Mouse (Mus musculus): Measurements from ENCODE around the gene Gm7271. TPM values are rescaled to one million over a fixed set of nuclear protein-coding genes. Genes with fewer than 3 reads are reported as not detected.

Gene Gm7271
- polyA plus RNA-seq, 1 experiment from 2014 or later: 1.5 TPM

GRCm38 (mm10) chr5:76525066-76525465 lies 41.2 kb downstream of the Gm7271 start:
- no peaks in the 10 kb centered on the region for H3K36me3 ChIP-seq (ENCODE audit: control insufficient read depth, insufficient read depth, low read length)
- no peak overlapping the region for H3K27ac ChIP-seq (ENCODE audit: low read depth, low read length)
- ATAC-seq (ENCODE audit: low read depth): no peak
- H3K9ac ChIP-seq (replicated peaks; ENCODE audit: low read depth, low read length): no peak overlapping the region
- peaks cover 4% of the 10 kb centered on the region; the same call in 1 of the 2 replicates for H3K4me1 ChIP-seq (ENCODE audit: control insufficient read depth, insufficient read depth, low read length)
- H3K27me3 ChIP-seq (ENCODE audit: control insufficient read depth, insufficient read depth, low read length): no peaks in the 10 kb centered on the region
- no peaks in the 10 kb centered on the region for H3K9me3 ChIP-seq (ENCODE audit: control insufficient read depth, low read length)
- 68% methylated on average over 4 of the region's 4 CpGs for whole genome bisulfite sequencing
- no peak overlapping the region for H3K4me3 ChIP-seq (ENCODE audit: low read depth, low read length)
- no peak overlapping the region for H3K4me2 ChIP-seq (ENCODE audit: low read depth, low read length)

GRCm38 (mm10) chr5:76525829-76526228 lies 42.0 kb downstream of the Gm7271 start:
- no peak overlapping the region for H3K4me2 ChIP-seq (ENCODE audit: low read depth, low read length)
- H3K27ac ChIP-seq (ENCODE audit: low read depth, low read length): no peak overlapping the region
- H3K4me1 ChIP-seq (ENCODE audit: control insufficient read depth, insufficient read depth, low read length): peaks cover 9% of the 10 kb centered on the region; the same call in 1 of the 2 replicates
- H3K27me3 ChIP-seq (ENCODE audit: control insufficient read depth, insufficient read depth, low read length): no peaks in the 10 kb centered on the region
- H3K4me3 ChIP-seq (ENCODE audit: low read depth, low read length): no peak overlapping the region
- no peak for ATAC-seq (ENCODE audit: low read depth)
- WGBS: 53% methylated on average over 2 of the region's 2 CpGs
- H3K9me3 ChIP-seq (ENCODE audit: control insufficient read depth, low read length): no peaks in the 10 kb centered on the region
- no peak overlapping the region for H3K9ac ChIP-seq (replicated peaks; ENCODE audit: low read depth, low read length)
- H3K36me3 ChIP-seq (ENCODE audit: control insufficient read depth, insufficient read depth, low read length): no peaks in the 10 kb centered on the region

GRCm38 (mm10) chr5:76529040-76529703 lies 45.3 kb downstream of the Gm7271 start, which contains the start of gene Exoc1:
TSS of gene Exoc1 (plus strand) at chr5:76529311.
- peak; percentile 100 for ATAC-seq (ENCODE audit: low read depth)
- Histone ChIP-seq H3K4me3 (ENCODE audit: low read depth, low read length) (peak within 1 kb of the TSS; percentile 59), H3K4me1 (ENCODE audit: control insufficient read depth, insufficient read depth, low read length) (peaks cover 9% of the 10 kb centered on the region; the same call in 1 of the 2 replicates), H3K27ac (ENCODE audit: low read depth, low read length) (peak within 1 kb of the TSS; percentile 45; the same call in 1 of the 2 replicates), H3K36me3 (ENCODE audit: control insufficient read depth, insufficient read depth, low read length) (peaks cover 2% of the 10 kb centered on the region; the same call in 1 of the 2 replicates), H3K9ac (replicated peaks; ENCODE audit: low read depth, low read length) (peak within 1 kb of the TSS; percentile 67), H3K9me3 (ENCODE audit: control insufficient read depth, low read length) (no peaks in the 10 kb centered on the region), H3K4me2 (ENCODE audit: low read depth, low read length) (peak within 1 kb of the TSS; percentile 89), H3K27me3 (ENCODE audit: control insufficient read depth, insufficient read depth, low read length) (no peaks in the 10 kb centered on the region)
- WGBS: under 1% methylated on average over 39 of the region's 39 CpGs

DNA sequence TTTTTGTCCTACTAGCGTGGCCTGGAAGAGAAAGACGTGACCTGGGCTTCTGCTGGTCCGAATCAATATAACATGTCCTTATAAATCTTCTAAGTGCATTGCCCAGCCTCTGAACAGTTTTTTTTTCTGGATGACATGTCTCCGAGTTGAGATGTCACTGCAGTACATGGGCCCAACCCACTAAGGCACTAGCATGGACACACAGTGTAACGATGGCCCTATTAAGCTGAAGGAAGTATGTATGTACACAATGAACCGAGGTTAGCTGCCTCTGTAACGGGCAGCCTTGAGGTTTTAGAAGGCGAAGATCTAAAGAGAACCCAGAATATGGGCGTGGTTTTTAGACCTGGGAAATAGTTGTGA lies 45.8 kb downstream of the Gm7271 start:
- Histone ChIP-seq H3K4me2 (ENCODE audit: low read depth, low read length) (peak overlapping the region; percentile 89), H3K36me3 (ENCODE audit: control insufficient read depth, insufficient read depth, low read length) (peaks cover 2% of the 10 kb centered on the region; the same call in 1 of the 2 replicates), H3K9me3 (ENCODE audit: control insufficient read depth, low read length) (no peaks in the 10 kb centered on the region), H3K4me1 (ENCODE audit: control insufficient read depth, insufficient read depth, low read length) (peaks cover 9% of the 10 kb centered on the region; the same call in 1 of the 2 replicates), H3K4me3 (ENCODE audit: low read depth, low read length) (peak overlapping the region; percentile 59), H3K9ac (replicated peaks; ENCODE audit: low read depth, low read length) (peak overlapping the region; percentile 67), H3K27ac (ENCODE audit: low read depth, low read length) (peak overlapping the region; percentile 45; the same call in 1 of the 2 replicates), H3K27me3 (ENCODE audit: control insufficient read depth, insufficient read depth, low read length) (no peaks in the 10 kb centered on the region)
- 7% methylated on average over 9 of the region's 9 CpGs for WGBS
- peak; percentile 26 for ATAC-seq (ENCODE audit: low read depth)

DNA sequence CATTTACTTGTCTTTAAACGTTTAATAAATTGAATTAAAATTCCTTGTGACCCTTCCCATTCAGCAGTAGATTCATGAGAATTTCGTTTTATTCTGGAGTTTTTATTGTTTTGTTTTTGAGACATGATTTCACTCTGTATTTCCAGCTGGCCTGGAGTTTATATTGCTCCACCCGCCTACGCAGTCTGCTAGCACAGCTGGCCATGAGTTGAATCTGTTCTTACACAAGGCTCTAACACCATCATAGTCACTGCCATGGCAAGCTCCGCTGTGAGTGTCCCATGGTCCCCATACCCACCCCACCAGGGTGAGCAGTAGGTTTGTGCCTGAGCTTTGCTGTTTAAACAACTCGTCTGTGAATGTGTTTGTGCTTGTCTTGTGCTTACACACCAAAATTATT lies 49.3 kb downstream of the Gm7271 start:
- H3K27me3 ChIP-seq (ENCODE audit: control insufficient read depth, insufficient read depth, low read length): no peaks in the 10 kb centered on the region
- no peak overlapping the region for H3K27ac ChIP-seq (ENCODE audit: low read depth, low read length)
- H3K36me3 ChIP-seq (ENCODE audit: control insufficient read depth, insufficient read depth, low read length): peaks cover 27% of the 10 kb centered on the region
- H3K4me3 ChIP-seq (ENCODE audit: low read depth, low read length): no peak overlapping the region
- 89% methylated on average over 6 of the region's 6 CpGs for WGBS
- ATAC-seq (ENCODE audit: low read depth): no peak
- H3K4me1 ChIP-seq (ENCODE audit: control insufficient read depth, insufficient read depth, low read length): peaks cover 9% of the 10 kb centered on the region; the same call in 1 of the 2 replicates
- no peaks in the 10 kb centered on the region for H3K9me3 ChIP-seq (ENCODE audit: control insufficient read depth, low read length)
- H3K4me2 ChIP-seq (ENCODE audit: low read depth, low read length): no peak overlapping the region
- H3K9ac ChIP-seq (replicated peaks; ENCODE audit: low read depth, low read length): no peak overlapping the region

- H3K36me3 ChIP-seq (ENCODE audit: control insufficient read depth, insufficient read depth, low read length): peaks cover 33% of the 10 kb centered on the region
- no peak overlapping the region for H3K4me3 ChIP-seq (ENCODE audit: low read depth, low read length)
- H3K27ac ChIP-seq (ENCODE audit: low read depth, low read length): no peak overlapping the region
- H3K4me1 ChIP-seq (ENCODE audit: control insufficient read depth, insufficient read depth, low read length): no peaks in the 10 kb centered on the region
- no peak for ATAC-seq (ENCODE audit: low read depth)
- no peaks in the 10 kb centered on the region for H3K27me3 ChIP-seq (ENCODE audit: control insufficient read depth, insufficient read depth, low read length)
- H3K9me3 ChIP-seq (ENCODE audit: control insufficient read depth, low read length): no peaks in the 10 kb centered on the region
- H3K9ac ChIP-seq (replicated peaks; ENCODE audit: low read depth, low read length): no peak overlapping the region
- no peak overlapping the region for H3K4me2 ChIP-seq (ENCODE audit: low read depth, low read length)
- WGBS: 83% methylated on average over 1 of the region's 1 CpGs
Observed at GRCm38 (mm10) chr5:76536231-76536630, 52.4 kb downstream of the Gm7271 start.

GRCm38 (mm10) chr5:76537578-76537977 lies 53.7 kb downstream of the Gm7271 start:
- Histone ChIP-seq H3K9me3 (ENCODE audit: control insufficient read depth, low read length) (no peaks in the 10 kb centered on the region), H3K27ac (ENCODE audit: low read depth, low read length) (no peak overlapping the region), H3K27me3 (ENCODE audit: control insufficient read depth, insufficient read depth, low read length) (no peaks in the 10 kb centered on the region), H3K4me1 (ENCODE audit: control insufficient read depth, insufficient read depth, low read length) (no peaks in the 10 kb centered on the region), H3K4me3 (ENCODE audit: low read depth, low read length) (no peak overlapping the region), H3K36me3 (ENCODE audit: control insufficient read depth, insufficient read depth, low read length) (peaks cover 38% of the 10 kb centered on the region), H3K9ac (replicated peaks; ENCODE audit: low read depth, low read length) (no peak overlapping the region), H3K4me2 (ENCODE audit: low read depth, low read length) (no peak overlapping the region)
- no peak for ATAC-seq (ENCODE audit: low read depth)
- WGBS: 97% methylated on average over 10 of the region's 10 CpGs

DNA sequence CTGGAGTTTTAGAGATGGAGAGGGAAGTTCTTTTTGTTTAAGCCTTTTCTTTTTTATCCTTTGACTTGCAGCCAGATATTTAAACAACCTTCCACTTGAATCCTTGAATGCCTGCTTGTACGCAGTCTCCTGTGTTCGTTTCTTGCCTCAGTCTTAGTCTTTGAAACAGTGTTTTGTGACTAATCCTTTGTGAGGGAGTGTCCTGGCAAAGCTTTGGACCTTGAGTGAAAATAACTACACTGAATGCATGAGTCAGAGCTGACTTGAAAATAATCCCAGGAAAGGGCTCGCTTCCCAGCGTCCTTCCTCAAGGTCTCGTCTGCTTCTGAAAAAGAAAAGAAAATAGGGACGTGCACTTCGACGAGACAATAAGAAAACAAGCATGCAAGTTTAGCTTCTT lies 56.3 kb downstream of the Gm7271 start:
- Histone ChIP-seq H3K9ac (replicated peaks; ENCODE audit: low read depth, low read length) (no peak overlapping the region), H3K4me1 (ENCODE audit: control insufficient read depth, insufficient read depth, low read length) (no peaks in the 10 kb centered on the region), H3K9me3 (ENCODE audit: control insufficient read depth, low read length) (no peaks in the 10 kb centered on the region), H3K4me3 (ENCODE audit: low read depth, low read length) (no peak overlapping the region), H3K4me2 (ENCODE audit: low read depth, low read length) (no peak overlapping the region), H3K36me3 (ENCODE audit: control insufficient read depth, insufficient read depth, low read length) (peaks cover 61% of the 10 kb centered on the region), H3K27me3 (ENCODE audit: control insufficient read depth, insufficient read depth, low read length) (no peaks in the 10 kb centered on the region), H3K27ac (ENCODE audit: low read depth, low read length) (no peak overlapping the region)
- WGBS: 61% methylated on average over 8 of the region's 8 CpGs
- ATAC-seq (ENCODE audit: low read depth): no peak

DNA sequence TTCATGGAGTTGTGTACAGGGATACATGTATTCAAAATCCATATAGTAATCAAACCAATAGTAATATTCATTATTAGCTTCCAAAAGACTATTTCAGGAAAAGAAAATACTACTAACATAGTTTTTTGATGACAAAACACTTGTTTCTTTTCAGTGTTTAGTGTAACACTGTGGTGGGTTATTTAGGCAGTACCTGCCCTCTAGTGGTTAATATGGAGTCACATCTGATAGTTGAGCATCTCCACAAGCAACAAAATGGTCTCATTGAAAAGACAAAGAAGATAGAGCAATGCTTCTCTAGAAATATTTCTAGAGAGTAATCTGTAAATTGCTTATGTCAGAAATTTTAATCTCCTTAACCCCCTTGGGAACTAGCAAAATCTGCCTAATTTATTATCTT lies 57.0 kb downstream of the Gm7271 start:
- Histone ChIP-seq H3K9ac (replicated peaks; ENCODE audit: low read depth, low read length) (no peak overlapping the region), H3K4me1 (ENCODE audit: control insufficient read depth, insufficient read depth, low read length) (no peaks in the 10 kb centered on the region), H3K27me3 (ENCODE audit: control insufficient read depth, insufficient read depth, low read length) (no peaks in the 10 kb centered on the region), H3K9me3 (ENCODE audit: control insufficient read depth, low read length) (no peaks in the 10 kb centered on the region), H3K36me3 (ENCODE audit: control insufficient read depth, insufficient read depth, low read length) (peaks cover 59% of the 10 kb centered on the region), H3K4me3 (ENCODE audit: low read depth, low read length) (no peak overlapping the region), H3K4me2 (ENCODE audit: low read depth, low read length) (no peak overlapping the region), H3K27ac (ENCODE audit: low read depth, low read length) (no peak overlapping the region)
- no peak for ATAC-seq (ENCODE audit: low read depth)

All from neural tube, embryonic 14.5 days (tissue).